Mouse (Mus musculus): Measurements from ENCODE around the gene Hk1. TPM values are rescaled to one million over a fixed set of nuclear protein-coding genes. Genes with fewer than 3 reads are reported as not detected.

Hk1 gene
- polyA plus RNA-seq, 1 experiment from 2014 or later = 31.7 TPM

- no peak for DNase-seq (ENCODE audit: low spot score)
- H3K4me1 ChIP-seq = peaks cover 12% of the 10 kb centered on the region
- H3K9me3 ChIP-seq = no peaks in the 10 kb centered on the region
- no peak overlapping the region for H3K4me3 ChIP-seq
- H3K27ac ChIP-seq (replicated peaks) = no peak overlapping the region
- H3K36me3 ChIP-seq (replicated peaks) = no peaks in the 10 kb centered on the region
- WGBS = 83% methylated on average over 19 of the region's 19 CpGs
- peaks cover 15% of the 10 kb centered on the region for H3K27me3 ChIP-seq (replicated peaks; ENCODE audit: low read depth, poor library complexity, severe bottlenecking)
Observed at GRCm38 (mm10) chr10:62401641-62402111, 22.0 kb upstream of the Hk1 start.

- WGBS = 78% methylated on average over 3 of the region's 3 CpGs
Observed at GRCm38 (mm10) chr10:62383011-62383410, 3.3 kb upstream of the Hk1 start.

GRCm38 (mm10) chr10:62380936-62381335 lies 1.2 kb upstream of the Hk1 start:
- no peak overlapping the region for H3K4me3 ChIP-seq
- DNase-seq (ENCODE audit: low spot score) = no peak
- H3K4me1 ChIP-seq = no peaks in the 10 kb centered on the region
- no peak overlapping the region for H3K27ac ChIP-seq (replicated peaks)
- H3K9me3 ChIP-seq = no peaks in the 10 kb centered on the region
- no peaks in the 10 kb centered on the region for H3K36me3 ChIP-seq (replicated peaks)
- H3K27me3 ChIP-seq (replicated peaks; ENCODE audit: low read depth, poor library complexity, severe bottlenecking) = no peaks in the 10 kb centered on the region

More at GRCm38 (mm10) chr10:62383011-62383410, 3.3 kb upstream of the Hk1 start:
- H3K9me3 ChIP-seq = no peaks in the 10 kb centered on the region
- H3K36me3 ChIP-seq (replicated peaks) = no peaks in the 10 kb centered on the region
- DNase-seq (ENCODE audit: low spot score) = no peak
- no peak overlapping the region for H3K27ac ChIP-seq (replicated peaks)
- no peaks in the 10 kb centered on the region for H3K27me3 ChIP-seq (replicated peaks; ENCODE audit: low read depth, poor library complexity, severe bottlenecking)
- no peaks in the 10 kb centered on the region for H3K4me1 ChIP-seq
- no peak overlapping the region for H3K4me3 ChIP-seq

- H3K36me3 ChIP-seq (replicated peaks) = no peaks in the 10 kb centered on the region
- 0 out of 2 replicates have a peak, but pooled peaks cover 3% of the 10 kb centered on the region for H3K4me1 ChIP-seq
- no peak overlapping the region for H3K27ac ChIP-seq (replicated peaks)
- no peak overlapping the region for H3K4me3 ChIP-seq
- no peaks in the 10 kb centered on the region for H3K9me3 ChIP-seq
- no peak for DNase-seq (ENCODE audit: low spot score)
- 90% methylated on average over 7 of the region's 7 CpGs for WGBS
- no peaks in the 10 kb centered on the region for H3K27me3 ChIP-seq (replicated peaks; ENCODE audit: low read depth, poor library complexity, severe bottlenecking)
Observed at GRCm38 (mm10) chr10:62358827-62359226, 20.9 kb downstream of the Hk1 start.

GRCm38 (mm10) chr10:62356105-62356730 lies 23.5 kb downstream of the Hk1 start:
- WGBS = 75% methylated on average over 17 of the region's 17 CpGs
- H3K4me1 ChIP-seq = 0 out of 2 replicates have a peak, but pooled peaks cover 3% of the 10 kb centered on the region
- no peaks in the 10 kb centered on the region for H3K9me3 ChIP-seq
- no peak overlapping the region for H3K4me3 ChIP-seq
- no peaks in the 10 kb centered on the region for H3K36me3 ChIP-seq (replicated peaks)
- no peaks in the 10 kb centered on the region for H3K27me3 ChIP-seq (replicated peaks; ENCODE audit: low read depth, poor library complexity, severe bottlenecking)
- H3K27ac ChIP-seq (replicated peaks) = no peak overlapping the region; the same call in 1 of the 2 replicates
- no peak for DNase-seq (ENCODE audit: low spot score)

GRCm38 (mm10) chr10:62345147-62345546 lies 34.6 kb downstream of the Hk1 start:
- no peak overlapping the region for H3K27ac ChIP-seq (replicated peaks)
- 83% methylated on average over 5 of the region's 5 CpGs for WGBS
- no peaks in the 10 kb centered on the region for H3K27me3 ChIP-seq (replicated peaks; ENCODE audit: low read depth, poor library complexity, severe bottlenecking)
- H3K36me3 ChIP-seq (replicated peaks) = no peaks in the 10 kb centered on the region
- no peak for DNase-seq (ENCODE audit: low spot score)
- H3K4me3 ChIP-seq = no peak overlapping the region
- H3K9me3 ChIP-seq = no peaks in the 10 kb centered on the region
- H3K4me1 ChIP-seq = peaks cover 9% of the 10 kb centered on the region

GRCm38 (mm10) chr10:62344004-62344752 lies 35.5 kb downstream of the Hk1 start:
- Histone ChIP-seq H3K36me3 (replicated peaks) (no peaks in the 10 kb centered on the region), H3K4me3 (no peak overlapping the region)
- WGBS = 84% methylated on average over 9 of the region's 9 CpGs

GRCm38 (mm10) chr10:62342512-62342911 lies 37.2 kb downstream of the Hk1 start:
- WGBS = 88% methylated on average over 6 of the region's 6 CpGs
- peak overlapping the region; percentile 2; the same call in 1 of the 2 replicates for H3K4me3 ChIP-seq
- peaks cover 4% of the 10 kb centered on the region; the same call in 1 of the 2 replicates for H3K27me3 ChIP-seq (replicated peaks; ENCODE audit: low read depth, poor library complexity, severe bottlenecking)
- no peak for DNase-seq (ENCODE audit: low spot score)
- no peak overlapping the region for H3K27ac ChIP-seq (replicated peaks)
- H3K4me1 ChIP-seq = peaks cover 29% of the 10 kb centered on the region
- no peaks in the 10 kb centered on the region for H3K36me3 ChIP-seq (replicated peaks)
- H3K9me3 ChIP-seq = no peaks in the 10 kb centered on the region

More at GRCm38 (mm10) chr10:62344004-62344752, 35.5 kb downstream of the Hk1 start:
- Histone ChIP-seq H3K9me3 (no peaks in the 10 kb centered on the region), H3K27ac (replicated peaks) (no peak overlapping the region), H3K27me3 (replicated peaks; ENCODE audit: low read depth, poor library complexity, severe bottlenecking) (no peaks in the 10 kb centered on the region), H3K4me1 (peaks cover 16% of the 10 kb centered on the region)
- DNase-seq (ENCODE audit: low spot score) = no peak

GRCm38 (mm10) chr10:62341956-62342355 lies 37.8 kb downstream of the Hk1 start:
- Histone ChIP-seq H3K4me3 (peak overlapping the region; percentile 81; the same call in 1 of the 2 replicates), H3K27ac (replicated peaks) (no peak overlapping the region), H3K9me3 (no peaks in the 10 kb centered on the region), H3K27me3 (replicated peaks; ENCODE audit: low read depth, poor library complexity, severe bottlenecking) (peaks cover 4% of the 10 kb centered on the region; the same call in 1 of the 2 replicates), H3K36me3 (replicated peaks) (no peaks in the 10 kb centered on the region), H3K4me1 (peaks cover 34% of the 10 kb centered on the region)
- WGBS = 83% methylated on average over 4 of the region's 4 CpGs
- DNase-seq (ENCODE audit: low spot score) = no peak

GRCm38 (mm10) chr10:62340991-62341390 lies 38.7 kb downstream of the Hk1 start:
- WGBS = 24% methylated on average over 3 of the region's 3 CpGs
- Histone ChIP-seq H3K4me3 (peak overlapping the region; percentile 81), H3K9me3 (no peaks in the 10 kb centered on the region), H3K27me3 (replicated peaks; ENCODE audit: low read depth, poor library complexity, severe bottlenecking) (peaks cover 4% of the 10 kb centered on the region; the same call in 1 of the 2 replicates), H3K4me1 (peaks cover 44% of the 10 kb centered on the region), H3K27ac (replicated peaks) (peak overlapping the region; percentile 89), H3K36me3 (replicated peaks) (no peaks in the 10 kb centered on the region)
- DNase-seq (ENCODE audit: low spot score) = no peak

GRCm38 (mm10) chr10:62340095-62340731 lies 39.5 kb downstream of the Hk1 start:
- Histone ChIP-seq H3K9me3 (no peaks in the 10 kb centered on the region), H3K4me1 (peaks cover 51% of the 10 kb centered on the region), H3K36me3 (replicated peaks) (no peaks in the 10 kb centered on the region), H3K27me3 (replicated peaks; ENCODE audit: low read depth, poor library complexity, severe bottlenecking) (peaks cover 4% of the 10 kb centered on the region; the same call in 1 of the 2 replicates), H3K4me3 (peak overlapping the region; percentile 81), H3K27ac (replicated peaks) (peak overlapping the region; percentile 89)
- WGBS = under 1% methylated on average over 38 of the region's 38 CpGs
- DNase-seq (ENCODE audit: low spot score) = peak; percentile 98

Data from embryonic facial prominence, embryonic 10.5 days (tissue).